Mouse (Mus musculus): ENCODE measurements around the gene Ccdc33.

The Ccdc33 gene

DNA sequence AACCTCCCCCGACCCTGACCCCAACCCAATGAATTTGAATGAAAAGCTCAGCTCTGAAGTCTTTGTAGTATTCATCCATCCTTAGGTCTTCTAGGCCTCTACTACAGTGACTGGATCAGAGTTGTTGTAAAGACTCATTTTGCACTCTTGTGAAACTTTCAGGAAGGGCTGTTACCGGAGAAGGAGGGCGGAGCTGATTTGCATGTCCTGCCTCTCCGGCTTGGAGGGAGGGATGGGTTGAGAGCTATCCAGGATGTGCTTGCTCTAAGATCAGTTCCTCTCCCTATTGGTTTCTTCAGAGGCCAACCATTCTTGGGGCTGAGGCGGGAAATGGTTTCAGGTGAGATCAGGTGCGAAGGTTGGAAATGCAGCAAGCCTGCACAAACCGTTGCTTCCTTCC is 107.6 kb downstream of the Ccdc33 start:
- no peak for DNase-seq (ENCODE audit: low spot score)

DNA sequence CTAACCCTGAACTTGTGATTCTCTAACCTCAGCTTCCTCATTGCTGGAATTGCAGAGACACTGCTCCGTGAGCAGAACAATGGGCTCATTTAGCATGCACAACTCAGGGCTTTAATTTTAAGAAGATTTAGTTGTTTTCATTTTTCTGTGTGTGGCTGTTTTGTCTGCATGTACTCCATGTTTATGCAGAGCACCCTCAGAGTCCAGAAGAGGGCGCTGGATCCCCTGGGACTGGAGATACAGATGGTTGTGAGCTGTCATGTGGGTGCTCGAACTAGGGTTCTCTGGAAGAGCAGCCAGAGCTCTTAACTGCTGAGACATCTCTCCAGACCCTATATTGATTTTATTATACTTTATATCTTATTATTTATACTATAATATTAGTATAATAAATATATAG is 109.0 kb downstream of the Ccdc33 start:
- no peak for DNase-seq (ENCODE audit: low spot score)

DNA sequence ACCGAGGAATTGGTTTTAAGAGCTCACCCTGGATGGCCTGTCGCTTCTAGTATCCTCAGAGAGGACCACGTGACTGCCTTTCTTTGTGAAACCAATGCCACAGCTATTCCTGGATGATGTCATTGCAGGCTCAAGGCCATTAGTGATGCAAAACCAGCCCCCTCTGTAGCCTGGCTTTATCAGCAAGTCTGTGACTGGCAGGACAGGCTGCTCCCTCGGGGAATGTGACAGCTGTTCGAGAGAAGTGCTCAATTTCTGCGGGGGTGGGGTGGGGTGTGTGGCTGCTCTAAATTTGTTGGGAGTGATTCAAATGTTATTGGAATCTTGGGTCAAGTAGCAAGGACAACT is 109.6 kb downstream of the Ccdc33 start:
- no peak for DNase-seq (ENCODE audit: low spot score)

DNA sequence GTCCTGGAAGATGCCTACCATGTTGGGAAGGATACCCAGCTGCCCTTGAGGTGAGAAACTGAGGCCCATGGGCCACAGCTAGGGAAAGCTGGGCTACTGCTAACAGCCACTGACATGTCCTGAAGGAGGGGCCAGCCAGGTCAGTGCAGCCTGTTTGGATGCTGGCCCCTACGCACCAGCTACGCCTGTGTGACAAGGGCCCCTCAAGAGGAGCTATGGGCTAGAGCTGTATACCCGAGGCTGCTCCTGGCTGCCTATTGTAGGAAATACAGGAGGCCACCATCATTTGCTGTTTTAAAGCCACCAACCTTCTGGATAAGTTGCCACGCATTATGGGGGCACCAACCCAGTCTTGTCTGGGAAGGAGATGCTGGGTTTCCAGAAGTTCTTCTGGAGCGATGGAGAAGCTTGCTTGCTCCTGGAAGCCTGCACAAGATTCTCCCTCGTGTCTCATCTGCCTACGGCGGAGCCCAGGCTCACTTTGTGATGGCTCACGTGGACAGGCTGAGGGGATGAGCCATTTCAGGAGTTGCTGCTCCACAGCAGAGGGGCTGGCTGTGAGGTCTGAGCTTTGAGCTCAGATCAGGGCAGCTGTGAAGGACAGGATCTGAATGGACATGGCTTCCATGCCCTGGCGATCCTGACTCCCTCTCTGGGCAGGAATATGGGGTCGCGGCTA is 110.1 kb downstream of the Ccdc33 start:
- DNase-seq (ENCODE audit: low spot score): no peak

DNA sequence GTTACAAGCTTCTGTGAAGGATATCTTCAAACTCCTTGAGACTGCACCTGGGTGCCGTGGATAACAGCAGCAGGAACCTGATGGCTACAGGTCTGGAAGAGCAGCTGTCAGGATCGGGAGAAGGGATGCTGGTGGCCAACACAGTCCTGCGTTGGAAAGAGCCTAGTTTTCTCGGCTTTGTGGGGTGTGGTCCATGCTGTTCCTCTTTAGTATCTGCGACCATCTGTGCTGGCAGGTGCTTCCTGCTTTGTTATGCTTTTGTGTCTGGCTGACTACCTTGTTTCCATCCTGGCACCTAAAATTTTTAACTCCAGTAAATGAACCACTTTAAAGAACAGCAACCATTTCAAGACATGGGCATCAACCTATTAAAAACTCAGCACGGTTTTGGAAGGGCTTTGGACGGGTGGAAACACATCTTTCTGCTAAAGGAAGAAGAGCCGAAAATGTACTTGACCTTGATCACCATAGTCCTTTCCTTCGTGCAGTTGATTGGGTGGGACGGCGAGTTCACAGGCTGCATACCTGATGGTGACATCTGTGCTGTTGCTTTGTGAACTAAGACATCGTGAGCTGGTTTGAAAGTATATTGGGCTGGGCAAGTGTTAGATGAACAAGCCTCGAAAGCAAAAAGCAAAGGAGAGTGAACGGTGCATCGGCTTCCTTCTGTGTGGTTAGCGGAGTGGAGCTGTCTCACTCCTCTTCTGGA is 112.7 kb downstream of the Ccdc33 start, which contains the start of gene Cyp11a1:
Gene Cyp11a1 (plus strand): TSS at position 659 of the 709 bp plus-strand sequence.
- DNase-seq (ENCODE audit: low spot score): no peak

DNA sequence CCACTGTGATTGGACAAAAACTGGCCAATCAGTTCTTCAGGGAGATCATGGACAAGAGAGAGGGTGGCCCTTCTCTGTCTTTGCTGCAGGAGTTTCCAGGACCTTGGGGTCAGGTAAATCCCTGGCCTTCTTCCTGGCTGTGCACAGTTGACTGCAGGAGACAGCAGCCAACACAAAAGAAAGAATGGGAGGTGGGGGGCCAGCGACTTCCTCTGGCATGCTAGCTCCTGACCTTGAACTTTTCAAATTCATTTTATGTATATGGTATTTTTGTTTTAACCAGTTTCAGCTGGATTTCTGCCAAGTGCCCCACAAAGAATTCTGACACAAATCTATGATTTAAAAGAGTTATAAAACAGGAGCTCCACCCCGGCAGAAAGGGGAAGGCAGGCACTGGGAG is 115.4 kb downstream of the Ccdc33 start:
- DNase-seq (ENCODE audit: low spot score): no peak

DNA sequence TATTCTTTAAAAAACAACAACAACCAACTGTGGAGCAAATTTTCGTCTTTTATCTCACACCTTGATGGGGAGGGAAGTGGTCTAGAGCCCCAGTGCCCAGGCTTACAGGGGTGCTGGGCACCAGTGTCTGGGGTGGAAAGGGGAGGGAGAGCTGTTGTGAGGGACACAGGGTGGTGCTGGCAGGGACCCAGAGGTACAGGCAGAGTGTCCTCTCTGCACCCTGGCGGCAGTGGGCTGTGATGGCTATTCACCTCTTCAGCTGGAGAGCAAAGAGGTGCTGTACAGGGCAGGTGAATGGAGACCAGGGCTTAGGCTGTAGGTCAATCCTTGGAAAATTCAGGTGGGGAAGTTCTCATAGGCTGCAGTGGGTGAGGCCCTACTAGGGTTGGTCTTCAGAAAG is 118.9 kb downstream of the Ccdc33 start:
- no peak for DNase-seq (ENCODE audit: low spot score)

DNA sequence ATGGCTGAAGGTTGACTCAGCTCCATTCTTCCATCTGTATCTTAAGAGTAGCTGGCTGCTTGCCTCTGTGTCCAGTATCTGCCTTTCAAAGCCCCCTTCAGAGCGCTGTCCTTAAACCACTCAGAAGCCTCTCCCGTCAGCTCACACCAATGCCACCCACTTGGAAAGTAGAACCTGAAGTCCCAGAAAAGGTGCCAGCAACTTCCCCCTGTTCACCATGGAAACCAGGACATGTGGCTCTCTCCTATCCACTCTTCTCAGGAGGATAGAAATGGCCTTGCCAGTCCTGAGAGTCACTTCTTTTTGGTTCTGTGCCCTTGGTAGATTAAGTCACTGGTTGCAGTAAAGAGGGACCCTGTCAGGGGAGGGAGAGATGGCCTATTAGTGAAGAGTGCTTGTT is 119.9 kb downstream of the Ccdc33 start:
- DNase-seq (ENCODE audit: low spot score): no peak

DNA sequence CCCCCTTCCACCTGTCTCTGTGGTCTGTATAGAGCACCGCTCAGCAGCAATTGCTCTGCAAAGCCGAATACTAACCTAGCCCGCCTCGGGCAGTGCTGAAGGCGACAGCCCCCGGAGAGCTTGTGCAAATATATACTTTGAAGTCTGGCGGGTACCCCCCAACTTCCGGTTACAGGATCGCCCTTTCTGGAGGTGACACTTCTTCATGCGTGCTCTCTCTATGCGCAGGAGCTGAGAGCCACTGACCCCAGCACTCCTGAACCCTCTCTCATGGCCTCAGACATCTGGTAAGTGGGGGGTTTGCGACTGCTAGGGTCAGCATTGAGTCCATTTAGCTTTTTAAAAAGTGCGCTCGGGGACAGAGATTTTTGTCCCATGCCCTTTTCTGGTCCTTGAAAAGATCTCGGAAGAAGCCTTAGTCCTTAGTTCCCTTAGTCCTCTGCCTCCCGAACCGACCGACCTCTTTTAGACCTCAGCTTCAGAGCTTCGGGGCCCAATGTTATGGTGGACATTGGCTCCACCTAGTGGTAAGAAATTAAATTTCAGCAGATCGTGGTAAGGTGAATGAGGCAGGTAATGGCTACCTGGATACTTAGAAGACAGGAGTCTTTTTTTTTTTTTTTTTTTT is 120.5 kb downstream of the Ccdc33 start:
- peak; percentile 67 for DNase-seq (ENCODE audit: low spot score)

DNA sequence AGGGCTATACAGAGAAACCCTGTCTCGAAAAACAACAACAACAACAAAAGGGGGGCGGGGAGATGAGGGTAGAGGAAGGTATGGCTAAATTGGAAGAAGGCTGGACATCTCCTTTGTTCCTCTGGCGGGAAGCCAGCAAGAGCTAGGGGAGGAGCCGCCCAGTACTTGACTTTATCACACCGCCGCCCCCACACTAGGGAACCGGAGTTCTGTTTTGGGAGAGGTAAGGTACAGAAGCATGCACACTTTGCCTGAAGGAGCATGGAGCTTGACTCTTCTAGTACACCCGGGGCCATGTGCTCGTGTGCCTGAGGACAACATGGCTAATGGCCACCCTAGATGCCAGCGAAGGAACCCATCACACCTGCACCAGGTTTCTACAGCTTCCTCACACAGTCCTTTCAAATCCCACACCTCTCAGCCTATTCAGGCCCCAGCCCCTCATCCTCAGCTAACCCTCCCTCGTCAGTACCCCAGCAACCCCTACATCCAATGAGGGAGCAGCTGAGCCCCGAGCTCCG is 121.1 kb downstream of the Ccdc33 start:
- no peak for DNase-seq (ENCODE audit: low spot score)

DNA sequence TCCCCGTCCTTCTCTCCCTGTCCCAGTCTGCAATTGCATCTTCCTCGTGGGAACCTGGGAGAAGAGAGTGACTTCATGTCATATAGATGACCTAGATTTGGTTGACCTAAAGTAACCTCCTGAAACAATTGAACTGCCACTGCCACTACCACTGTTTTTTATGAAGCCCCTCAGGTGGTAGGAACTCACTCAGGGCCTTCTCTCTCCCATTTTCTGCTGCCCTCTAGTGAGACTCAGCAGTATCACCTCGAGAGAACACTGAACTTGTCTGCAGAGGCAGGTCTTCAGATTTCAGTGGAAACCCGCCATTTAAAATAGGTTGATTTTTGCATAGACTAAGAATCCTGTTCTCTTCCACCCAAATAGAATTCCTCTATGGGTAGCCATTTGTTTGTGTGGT is 123.3 kb downstream of the Ccdc33 start:
- DNase-seq (ENCODE audit: low spot score): no peak

DNA sequence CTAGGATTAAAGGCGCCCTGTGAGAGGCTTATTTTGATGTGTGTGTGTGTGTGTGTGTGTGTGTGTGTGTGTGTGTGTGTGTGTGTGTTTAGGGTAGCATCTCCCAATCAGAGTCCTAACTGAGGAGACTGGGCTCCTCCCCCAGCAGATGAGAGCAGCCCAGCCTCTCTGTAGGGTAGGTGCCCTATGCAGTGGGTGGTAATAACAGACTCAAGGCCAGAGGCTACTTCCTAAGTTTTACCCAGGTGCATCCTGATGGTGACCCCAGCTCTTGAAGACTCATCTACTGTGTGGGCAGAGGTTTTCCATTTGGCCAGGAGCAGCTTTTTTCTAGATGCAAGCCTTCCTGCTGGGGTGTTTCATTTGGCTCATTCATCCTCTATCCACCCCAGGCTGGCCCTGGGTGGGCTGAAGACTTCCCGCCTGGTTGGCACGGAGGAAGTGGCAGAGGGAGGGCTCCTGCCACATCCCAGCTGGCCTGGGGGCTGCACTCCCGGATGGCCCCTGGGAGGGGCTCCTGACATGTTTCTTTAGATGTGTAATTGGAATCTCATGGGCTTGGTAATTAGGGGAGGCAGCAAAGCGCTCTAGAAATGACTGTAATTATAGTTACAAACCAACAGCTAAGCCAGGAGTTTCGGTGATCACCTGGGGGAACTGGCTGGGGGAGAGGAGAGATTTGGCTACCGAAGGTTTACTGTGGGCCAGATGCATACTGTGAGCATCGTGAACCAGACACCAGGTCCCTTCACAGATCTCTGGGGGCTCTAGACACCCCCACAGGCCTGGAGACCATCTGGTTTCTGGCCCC is 125.6 kb downstream of the Ccdc33 start:
- no peak for DNase-seq (ENCODE audit: low spot score)

DNA sequence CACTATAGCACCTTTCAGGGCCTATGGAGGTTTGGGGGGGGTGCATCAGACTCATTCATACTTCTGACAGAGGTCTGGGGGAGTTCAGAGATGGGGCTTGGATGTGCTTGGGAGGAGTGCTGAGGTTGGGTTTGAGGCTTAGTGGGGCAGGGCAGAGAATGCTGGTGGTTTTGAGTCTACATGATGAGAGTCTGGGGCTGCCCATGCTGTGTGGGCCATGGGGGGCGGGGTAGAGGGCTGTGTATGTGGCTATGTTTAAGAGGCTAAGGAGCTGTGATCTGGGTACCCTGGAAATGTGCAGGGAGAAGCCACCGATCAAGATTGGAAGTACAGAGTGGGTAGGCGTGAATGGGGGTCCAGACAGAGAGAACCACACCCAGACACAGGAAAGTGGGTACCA is 126.6 kb downstream of the Ccdc33 start:
- DNase-seq (ENCODE audit: low spot score): no peak

DNA sequence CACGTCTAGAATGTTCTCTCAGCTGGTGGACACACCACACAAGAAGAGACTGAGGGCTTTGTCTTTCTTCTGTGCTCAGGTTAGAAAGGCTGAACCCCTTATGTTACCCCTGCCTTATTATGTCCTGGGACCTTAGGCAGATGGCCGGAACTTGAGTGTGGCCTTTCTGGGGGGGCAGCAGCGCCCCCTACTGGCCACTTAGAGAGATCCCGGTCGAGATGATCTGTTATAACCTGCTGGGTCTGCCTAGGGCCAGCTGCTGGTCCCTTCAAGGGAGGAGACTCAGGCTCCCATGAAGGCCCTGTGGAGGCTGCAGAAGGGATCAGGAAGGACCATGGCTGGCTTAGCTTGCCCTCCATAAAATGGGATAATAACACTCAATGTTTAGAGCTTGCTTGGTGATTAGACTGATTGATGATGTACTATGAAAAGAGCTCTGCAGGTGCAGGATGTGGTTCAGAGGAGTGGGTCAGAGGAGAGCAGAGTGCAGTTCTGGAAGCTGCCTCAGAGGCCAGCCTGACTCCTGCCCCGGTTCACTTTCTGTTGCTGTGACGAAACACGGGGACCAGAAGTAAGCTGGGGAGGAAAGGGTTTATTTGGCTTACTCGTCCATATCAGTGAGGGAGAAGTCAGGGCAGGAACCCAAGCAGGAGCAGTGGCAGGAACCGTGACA is 128.0 kb downstream of the Ccdc33 start:
- peak; percentile 52 for DNase-seq (ENCODE audit: low spot score)

DNA sequence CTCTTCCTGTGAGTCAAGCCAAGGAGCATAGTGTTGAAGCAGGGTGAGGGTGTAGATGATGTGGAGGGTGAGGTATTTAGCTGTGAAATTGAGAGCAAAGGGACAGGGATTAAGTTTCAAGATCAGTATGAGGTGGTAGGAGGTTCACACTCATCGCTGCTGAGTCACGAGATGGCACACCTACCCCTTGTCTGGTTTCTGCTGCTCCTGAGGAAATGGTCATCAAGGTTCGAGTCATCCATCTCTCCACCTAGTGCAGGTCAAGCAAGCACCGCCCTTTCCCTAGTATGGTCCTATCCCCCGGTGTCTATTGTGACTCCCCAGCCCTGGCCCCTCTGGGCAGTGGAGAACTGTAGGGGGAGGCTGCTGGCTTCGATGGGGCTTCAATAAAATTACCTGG is 129.3 kb downstream of the Ccdc33 start:
- no peak for DNase-seq (ENCODE audit: low spot score)

DNA sequence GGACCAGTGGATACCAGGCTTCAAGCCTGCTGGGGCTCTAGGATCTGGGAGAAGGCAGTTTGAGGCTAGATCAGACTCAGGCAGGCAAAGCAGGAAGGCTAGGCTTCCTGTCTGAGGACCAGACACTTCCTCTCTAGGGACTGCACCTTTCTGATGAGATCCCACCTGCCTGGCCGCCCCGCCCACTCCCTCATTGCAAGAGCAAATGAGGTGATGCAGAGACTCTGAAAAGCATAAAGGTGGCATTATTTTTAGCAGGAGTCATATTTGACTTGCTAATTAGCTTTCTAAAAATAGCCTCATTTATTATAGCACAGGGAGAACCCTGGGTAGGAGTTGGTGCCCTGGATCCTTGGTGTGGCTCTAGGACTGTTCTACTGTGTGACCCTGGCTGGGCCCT is 130.5 kb downstream of the Ccdc33 start:
- no peak for DNase-seq (ENCODE audit: low spot score)

DNA sequence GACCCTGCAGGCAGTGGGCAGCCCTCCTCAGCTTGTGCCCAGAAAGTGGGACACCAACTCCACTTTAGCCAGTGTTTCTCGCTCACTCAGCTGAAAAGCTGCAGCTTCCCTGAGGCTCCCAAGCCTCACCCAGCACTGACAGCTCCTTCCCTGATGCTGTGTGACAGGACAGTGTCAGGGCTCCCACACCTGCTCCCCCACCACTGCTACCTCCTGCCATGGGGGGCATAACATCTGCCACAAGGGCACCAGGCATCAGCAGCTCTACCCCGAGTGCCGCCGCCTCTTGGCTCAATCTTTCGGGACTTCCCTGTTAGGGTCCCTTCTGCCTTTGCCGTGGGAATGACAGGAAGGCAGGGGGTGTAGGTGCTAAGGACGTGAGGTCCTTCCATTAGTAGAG is 132.3 kb downstream of the Ccdc33 start:
- DNase-seq (ENCODE audit: low spot score): no peak

DNA sequence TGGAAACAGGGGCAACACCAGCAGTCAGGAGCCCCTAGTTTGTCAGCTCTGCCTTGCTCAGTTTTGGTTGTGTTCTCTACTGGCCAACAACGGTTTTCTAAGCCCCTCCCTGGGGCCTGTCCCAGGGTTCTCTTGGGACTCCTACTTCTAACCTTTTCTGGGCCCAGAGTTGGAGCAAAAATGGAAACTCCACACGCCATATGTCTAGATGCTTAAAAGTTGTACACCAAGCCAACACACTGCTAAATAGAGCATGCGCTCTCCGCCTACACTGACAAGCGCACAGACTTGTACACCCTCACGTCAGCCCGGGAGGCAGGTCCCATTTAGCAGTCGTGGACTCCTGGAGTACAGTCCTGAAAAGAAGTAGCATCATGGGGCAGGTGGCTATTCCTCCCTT is 133.3 kb downstream of the Ccdc33 start:
- DNase-seq (ENCODE audit: low spot score): no peak

DNA sequence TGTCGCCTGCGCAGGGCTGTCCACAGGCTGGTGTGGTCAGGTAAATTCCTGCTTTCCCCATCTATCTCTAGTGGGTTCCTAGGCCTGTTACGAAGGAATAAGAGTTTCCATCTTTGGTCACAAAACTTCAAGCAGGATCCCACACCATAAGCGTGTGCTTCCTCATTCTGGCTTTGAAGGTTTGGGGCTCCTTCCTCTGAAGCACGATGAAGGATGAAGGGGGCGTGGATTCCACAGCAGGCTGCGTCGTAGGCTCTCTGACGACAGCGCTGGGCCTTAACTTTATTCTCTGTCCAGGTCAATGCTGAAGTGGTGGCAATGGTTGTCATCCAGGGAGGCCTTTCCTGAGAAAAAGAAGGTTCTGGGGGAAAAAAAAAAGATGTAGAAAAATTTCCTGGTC is 138.1 kb downstream of the Ccdc33 start:
- DNase-seq (ENCODE audit: low spot score): no peak

DNA sequence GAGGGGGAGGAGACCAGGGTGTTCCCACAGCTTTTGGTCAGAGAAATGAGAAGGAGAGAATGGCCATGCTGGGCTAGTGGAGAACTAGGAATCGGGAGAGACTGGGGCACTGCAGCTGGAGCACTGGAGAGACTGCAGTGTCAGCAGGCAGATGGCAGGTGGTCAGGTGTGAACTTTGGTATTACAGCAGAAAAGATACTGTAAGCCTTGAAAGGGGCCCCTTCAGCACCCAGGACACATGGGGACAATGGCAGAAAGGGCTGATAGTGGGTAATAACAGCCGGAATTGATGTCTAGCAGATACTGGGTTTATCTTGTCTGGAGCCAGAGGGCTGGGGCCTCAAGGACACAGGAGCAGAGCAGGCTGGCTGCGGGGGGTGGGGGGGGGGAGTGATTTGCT is 139.8 kb downstream of the Ccdc33 start:
- no peak for DNase-seq (ENCODE audit: low spot score)

All from T-cell, adult 2 months (primary cell).